8 mouse cellular contexts compared by ENCODE assay signal in genomic region chr4:117886644-117887043, GRCm38 (mm10). TPM values are rescaled to one million over a fixed set of nuclear protein-coding genes. Genes with fewer than 3 reads are reported as not detected.
DNase-seq lines count a peak whose midpoint lies in the region; ATAC-seq and TF ChIP-seq lines count a peak whose summit lies in the region.

No protein-coding gene starts in this region.

- no peak for ATAC-seq in embryonic facial prominence, embryonic 15.5 days (ENCODE audit: insufficient number of reproducible peaks, low FRiP score, low TSS enrichment, low read depth)
- ATAC-seq in intestine, embryonic 15.5 days, result peak; percentile 9; the same call in 1 of the 2 replicates
- ATAC-seq in lung, embryonic 16.5 days (ENCODE audit: low read depth), result peak; percentile 2; the same call in 1 of the 2 replicates
- no peak for ATAC-seq in activated CD4-positive, CD25-positive, alpha-beta regulatory T cell, adult 4 months

- peaks cover 6% of the 10 kb centered on the region; the same call in 1 of the 2 replicates for H3K4me1 ChIP-seq in kidney, adult 2 months (ENCODE audit: control insufficient read depth, insufficient read depth, low read length)
- peaks cover 53% of the 10 kb centered on the region for H3K4me1 ChIP-seq in embryonic facial prominence, embryonic 15.5 days
- peaks cover 33% of the 10 kb centered on the region for H3K4me1 ChIP-seq in intestine, embryonic 15.5 days (replicated peaks)
- peaks cover 27% of the 10 kb centered on the region for H3K4me1 ChIP-seq in lung, embryonic 16.5 days (replicated peaks; ENCODE audit: control insufficient read depth, insufficient read depth, low read length)

- H3K9me3 ChIP-seq in embryonic facial prominence, embryonic 15.5 days (replicated peaks), result no peaks in the 10 kb centered on the region
- no peaks in the 10 kb centered on the region for H3K9me3 ChIP-seq in intestine, embryonic 15.5 days
- H3K9me3 ChIP-seq in lung, embryonic 16.5 days (ENCODE audit: control insufficient read depth, low read length), result no peaks in the 10 kb centered on the region

- no peaks in the 10 kb centered on the region for H3K27me3 ChIP-seq in kidney, adult 2 months (replicated peaks; ENCODE audit: control insufficient read depth, insufficient read depth, low read length)
- H3K27me3 ChIP-seq in embryonic facial prominence, embryonic 15.5 days, result no peaks in the 10 kb centered on the region
- H3K27me3 ChIP-seq in intestine, embryonic 15.5 days (replicated peaks), result no peaks in the 10 kb centered on the region
- no peaks in the 10 kb centered on the region for H3K27me3 ChIP-seq in lung, embryonic 16.5 days (ENCODE audit: control insufficient read depth, insufficient read depth, low read depth, low read length)

- TF ChIP-seq POLR2A in kidney, adult 2 months (IDR thresholded peaks at IDR 0.05; ENCODE audit: low read depth, low read length), result no peak

- peak overlapping the region; percentile 63 for H3K9ac ChIP-seq in embryonic facial prominence, embryonic 15.5 days
- H3K9ac ChIP-seq in intestine, embryonic 15.5 days, result peak overlapping the region; percentile 91
- peak overlapping the region; percentile 92 for H3K9ac ChIP-seq in lung, embryonic 16.5 days (ENCODE audit: low read length)

- peak; percentile 42 for DNase-seq in kidney, adult 2 months
- no peak for DNase-seq in kidney, postnatal 14 days
- DNase-seq in spleen, postnatal 36 days (ENCODE audit: low spot score in 2 of 2), result peak; percentile 20 to 38
- no peak for DNase-seq in ovary, adult 18-20 months (ENCODE audit: low spot score)

- TF ChIP-seq CTCF in kidney, adult 2 months (conservative IDR thresholded peaks at IDR 0.05; ENCODE audit: insufficient read depth, insufficient read length, low read depth, low read length), result no peak

- under 1% methylated on average over 23 of the region's 24 CpGs for WGBS in kidney, adult 2 months
- 3% methylated on average over 24 of the region's 24 CpGs for WGBS in embryonic facial prominence, embryonic 15.5 days
- whole genome bisulfite sequencing in intestine, embryonic 15.5 days, result 2% methylated on average over 24 of the region's 24 CpGs
- under 1% methylated on average over 24 of the region's 24 CpGs for WGBS in lung, embryonic 16.5 days

- peak overlapping the region; percentile 84 for H3K4me3 ChIP-seq in kidney, adult 2 months (ENCODE audit: insufficient read depth, low read depth, low read length)
- H3K4me3 ChIP-seq in embryonic facial prominence, embryonic 15.5 days (replicated peaks), result peak overlapping the region; percentile 69
- H3K4me3 ChIP-seq in intestine, embryonic 15.5 days (replicated peaks), result peak overlapping the region; percentile 95
- H3K4me3 ChIP-seq in lung, embryonic 16.5 days (ENCODE audit: low read length), result peak overlapping the region; percentile 97

- H3K4me2 ChIP-seq in embryonic facial prominence, embryonic 15.5 days (replicated peaks), result peak overlapping the region; percentile 85
- H3K4me2 ChIP-seq in intestine, embryonic 15.5 days (replicated peaks), result peak overlapping the region; percentile 89
- peak overlapping the region; percentile 98 for H3K4me2 ChIP-seq in lung, embryonic 16.5 days (ENCODE audit: low read depth, low read length)

- peak overlapping the region; percentile 73 for H3K27ac ChIP-seq in kidney, adult 2 months (ENCODE audit: insufficient read depth, low read depth, low read length)
- H3K27ac ChIP-seq in embryonic facial prominence, embryonic 15.5 days (replicated peaks), result 0 out of 2 replicates have a peak overlapping the region, but pooled peaks have one; percentile 28
- H3K27ac ChIP-seq in intestine, embryonic 15.5 days, result peak overlapping the region; percentile 56
- H3K27ac ChIP-seq in lung, embryonic 16.5 days (ENCODE audit: low read length), result peak overlapping the region; percentile 39

- H3K36me3 ChIP-seq in kidney, adult 2 months (ENCODE audit: control insufficient read depth, insufficient read depth, low read length), result no peaks in the 10 kb centered on the region; the same call in 1 of the 2 replicates
- H3K36me3 ChIP-seq in embryonic facial prominence, embryonic 15.5 days, result peaks cover 33% of the 10 kb centered on the region
- peaks cover 17% of the 10 kb centered on the region for H3K36me3 ChIP-seq in intestine, embryonic 15.5 days
- peaks cover 2% of the 10 kb centered on the region; the same call in 1 of the 2 replicates for H3K36me3 ChIP-seq in lung, embryonic 16.5 days (ENCODE audit: control insufficient read depth, insufficient read depth, low read length)

RNA-seq across cellular contexts. Expression of gene Atp6v0b, which starts 0.5 kb away (rescaled TPM):
- 768 and 777 TPM in 2 replicates for polyA plus RNA-seq in kidney, adult 2 months (2012; rRNA removed)
- polyA plus RNA-seq in embryonic facial prominence, embryonic 15.5 days (2015; fragmentation: Nextera tagmentation; extraction: Ambion mirVana), result 252 and 271 TPM in 2 replicates
- 239 and 288 TPM in 2 replicates for polyA plus RNA-seq in intestine, embryonic 15.5 days (2015; fragmentation: Nextera tagmentation; extraction: Ambion mirVana)
- 180 and 204 TPM in 2 replicates for polyA plus RNA-seq in lung, embryonic 16.5 days (2015; fragmentation: Nextera tagmentation; extraction: Ambion mirVana)
- 100 to 1,000 TPM in 1 of 2 experiments, 10 to 100 TPM in 1; 75.9 to 111 TPM for polyA plus RNA-seq in activated CD4-positive, CD25-positive, alpha-beta regulatory T cell, adult 4 months (2017; shearing (Covaris generic))

RNA-seq across cellular contexts. Expression of gene B4galt2, which starts 3.4 kb away (rescaled TPM):
- polyA plus RNA-seq in kidney, adult 2 months (2012; rRNA removed), result 4.9 and 9.8 TPM in 2 replicates
- polyA plus RNA-seq in embryonic facial prominence, embryonic 15.5 days (2015; fragmentation: Nextera tagmentation; extraction: Ambion mirVana), result 31.1 and 32.0 TPM in 2 replicates
- polyA plus RNA-seq in intestine, embryonic 15.5 days (2015; fragmentation: Nextera tagmentation; extraction: Ambion mirVana), result 14.0 and 15.6 TPM in 2 replicates
- 10.6 and 12.0 TPM in 2 replicates for polyA plus RNA-seq in lung, embryonic 16.5 days (2015; fragmentation: Nextera tagmentation; extraction: Ambion mirVana)
- not detected for polyA plus RNA-seq in activated CD4-positive, CD25-positive, alpha-beta regulatory T cell, adult 4 months (2017; shearing (Covaris generic))

RNA-seq across cellular contexts. Expression of gene Dph2, which starts 5.2 kb away (rescaled TPM):
- 9.4 and 10.1 TPM in 2 replicates for polyA plus RNA-seq in kidney, adult 2 months (2012; rRNA removed)
- polyA plus RNA-seq in embryonic facial prominence, embryonic 15.5 days (2015; fragmentation: Nextera tagmentation; extraction: Ambion mirVana), result 15.8 and 16.7 TPM in 2 replicates
- 17.1 and 18.3 TPM in 2 replicates for polyA plus RNA-seq in intestine, embryonic 15.5 days (2015; fragmentation: Nextera tagmentation; extraction: Ambion mirVana)
- polyA plus RNA-seq in lung, embryonic 16.5 days (2015; fragmentation: Nextera tagmentation; extraction: Ambion mirVana), result 16.2 and 17.9 TPM in 2 replicates
- 10 to 100 TPM; 21.1 to 25.4 TPM for polyA plus RNA-seq in activated CD4-positive, CD25-positive, alpha-beta regulatory T cell, adult 4 months (2017; shearing (Covaris generic))

RNA-seq across cellular contexts. Expression of gene Ccdc24, which starts 14.3 kb away (rescaled TPM):
- polyA plus RNA-seq in kidney, adult 2 months (2012; rRNA removed), result 2.9 and 3.3 TPM in 2 replicates
- polyA plus RNA-seq in embryonic facial prominence, embryonic 15.5 days (2015; fragmentation: Nextera tagmentation; extraction: Ambion mirVana), result 1.5 and 3.6 TPM in 2 replicates
- polyA plus RNA-seq in intestine, embryonic 15.5 days (2015; fragmentation: Nextera tagmentation; extraction: Ambion mirVana), result 0.48 and 1.0 TPM in 2 replicates
- polyA plus RNA-seq in lung, embryonic 16.5 days (2015; fragmentation: Nextera tagmentation; extraction: Ambion mirVana), result 2.0 and 3.0 TPM in 2 replicates
- not detected for polyA plus RNA-seq in activated CD4-positive, CD25-positive, alpha-beta regulatory T cell, adult 4 months (2017; shearing (Covaris generic))

RNA-seq across cellular contexts. Expression of gene Ipo13, which starts 28.2 kb away (rescaled TPM):
- polyA plus RNA-seq in kidney, adult 2 months (2012; rRNA removed), result 55.5 and 61.0 TPM in 2 replicates
- 46.1 and 49.6 TPM in 2 replicates for polyA plus RNA-seq in embryonic facial prominence, embryonic 15.5 days (2015; fragmentation: Nextera tagmentation; extraction: Ambion mirVana)
- 34.9 and 39.3 TPM in 2 replicates for polyA plus RNA-seq in intestine, embryonic 15.5 days (2015; fragmentation: Nextera tagmentation; extraction: Ambion mirVana)
- polyA plus RNA-seq in lung, embryonic 16.5 days (2015; fragmentation: Nextera tagmentation; extraction: Ambion mirVana), result 41.5 and 44.4 TPM in 2 replicates
- polyA plus RNA-seq in activated CD4-positive, CD25-positive, alpha-beta regulatory T cell, adult 4 months (2017; shearing (Covaris generic)), result 10 to 100 TPM; 13.7 to 15.6 TPM

Comparison
In these comparisons a context has a peak if more than half of its experiments do, and no peak if none do; other contexts are left out.
1. DNase-seq: peak in kidney, adult 2 months (single experiment) and spleen, postnatal 36 days (2 of 2); none in kidney, postnatal 14 days (single experiment) and ovary, adult 18-20 months (single experiment).
2. ATAC-seq: peak in intestine, embryonic 15.5 days (single experiment) and lung, embryonic 16.5 days (single experiment); none in embryonic facial prominence, embryonic 15.5 days (single experiment) and activated CD4-positive, CD25-positive, alpha-beta regulatory T cell, adult 4 months (single experiment).
3. Peak in every context shown above with its lines, with median percentiles within 50 percentile points of each other: H3K27ac ChIP-seq, H3K4me3 ChIP-seq, H3K4me2 ChIP-seq and H3K9ac ChIP-seq.